Mouse (Mus musculus): ENCODE data around the gene Usp21.

Usp21 gene

GRCm38 (mm10) chr1:171239992-171240744, 47.6 kb downstream of the Usp21 start:
- DNase-seq: no peak

- peak; percentile 76 for DNase-seq
Observed at GRCm38 (mm10) chr1:171238463-171238862, 49.3 kb downstream of the Usp21 start.

- no peak for DNase-seq
Observed at GRCm38 (mm10) chr1:171237438-171237837, 50.4 kb downstream of the Usp21 start.

- DNase-seq: no peak
Observed at GRCm38 (mm10) chr1:171235791-171236190, 52.0 kb downstream of the Usp21 start.

GRCm38 (mm10) chr1:171234538-171234937, 53.3 kb downstream of the Usp21 start:
- DNase-seq: no peak

GRCm38 (mm10) chr1:171234126-171234525, 53.7 kb downstream of the Usp21 start, which contains the start of gene Fcer1g:
Gene Fcer1g, minus strand, starts transcription at chr1:171234365.
- no peak for DNase-seq

GRCm38 (mm10) chr1:171232800-171233730, 54.7 kb downstream of the Usp21 start:
- DNase-seq: no peak

- DNase-seq: no peak
Observed at GRCm38 (mm10) chr1:171232348-171232747, 55.4 kb downstream of the Usp21 start.

All from kidney, adult 18-20 months (tissue).